Mouse (Mus musculus) forebrain, embryonic 11.5 days (tissue): Measurements from ENCODE around the gene Gpr141. TPM values are rescaled to one million over a fixed set of nuclear protein-coding genes. Genes with fewer than 3 reads are reported as not detected.
A peak's percentile ranks its signal among the peaks of the same experiment; 100 is the strongest.
"Not testable (repeated sequence)": the region's sequence is repeated elsewhere in the genome, so short reads cannot be mapped to it uniquely, and the experiment has no call there.

ENCODE experiments used
- ATAC-seq: fragments of 200-750 bp; cut with Nextera tagmentation; replicated peaks from 2 replicates; pipeline ENCODE4 v1.8.0; 2017; ENCODE audit warnings: moderate TSS enrichment; ENCODE audit not compliant: low FRiP score
- DNase-seq: peaks from one replicate; pipeline ENCODE4 v3.0.0-alpha.2; 2017; ENCODE audit warnings: low spot score
- H3K27ac ChIP-seq: fragments of 300-500 bp; sonication (generic); 2 replicates; pipeline ENCODE4 v1.5.1; 2014; ENCODE audit warnings: low read depth, low read length
- H3K27me3 ChIP-seq: fragments of 300-500 bp; sonication (generic); 2 replicates; pipeline ENCODE4 v1.6.1; 2014; ENCODE audit warnings: mild to moderate bottlenecking, low read length, mixed read lengths; ENCODE audit not compliant: control insufficient read depth, insufficient read depth
- H3K36me3 ChIP-seq: fragments of 300-500 bp; sonication (generic); 2 replicates; pipeline ENCODE4 v1.6.1; 2014; ENCODE audit warnings: mild to moderate bottlenecking, low read length, moderate library complexity, mixed read lengths; ENCODE audit not compliant: control insufficient read depth, insufficient read depth
- H3K4me1 ChIP-seq: fragments of 300-500 bp; sonication (generic); replicated peaks from 2 replicates; pipeline ENCODE4 v1.6.1; 2014; ENCODE audit warnings: low read length, mixed read lengths; ENCODE audit not compliant: control insufficient read depth, insufficient read depth
- H3K4me2 ChIP-seq: fragments of 300-500 bp; sonication (generic); 2 replicates; pipeline ENCODE4 v1.6.1; 2014; ENCODE audit warnings: low read depth, mild to moderate bottlenecking, low read length, moderate library complexity, mixed read lengths; ENCODE audit not compliant: severe bottlenecking
- H3K4me3 ChIP-seq: fragments of 300-500 bp; sonication (generic); 2 replicates; pipeline ENCODE4 v1.5.1; 2014; ENCODE audit warnings: low read depth, low read length
- H3K9ac ChIP-seq: fragments of 300-500 bp; sonication (generic); 2 replicates; pipeline ENCODE4 v1.6.1; 2014; ENCODE audit warnings: low read length
- H3K9me3 ChIP-seq: fragments of 300-500 bp; sonication (generic); 2 replicates; pipeline ENCODE4 v1.6.1; 2016; ENCODE audit warnings: low read length, mixed read lengths; ENCODE audit not compliant: control insufficient read depth
- WGBS: fragments of 180-500 bp; shearing (Covaris S2); extraction: QIAGEN DNeasy Blood & Tissue Kit; methylation state at CpG from one replicate; pipeline ENCODE4 v1.1.7; 2014; 5-methylcytosine and 5-hydroxymethylcytosine counted together
- polyA plus RNA-seq: library from polyadenylated mRNA; unstranded; fragments of >200 nt; fragmentation: Nextera tagmentation; extraction: Ambion mirVana; gene quantifications from 2 replicates; pipeline ENCODE4 v1.2.1, GENCODE M21; 2014

Gene Gpr141
- polyA plus RNA-seq, 1 experiment from 2014 or later = not detected

GRCm38 (mm10) chr13:19828095-19828494 is 4.0 kb upstream of the Gpr141 start:
- Histone ChIP-seq H3K27ac (no peak overlapping the region), H3K4me3 (no peak overlapping the region), H3K36me3 (no peaks in the 10 kb centered on the region), H3K4me2 (no peak overlapping the region), H3K27me3 (no peaks in the 10 kb centered on the region), H3K9ac (no peak overlapping the region), H3K9me3 (no peaks in the 10 kb centered on the region), H3K4me1 (no peaks in the 10 kb centered on the region)
- WGBS = 90% methylated on average over 2 of the region's 2 CpGs
- DNase-seq (no peak), ATAC-seq (no peak)

GRCm38 (mm10) chr13:19821639-19822038 is 2.4 kb downstream of the Gpr141 start:
- Histone ChIP-seq H3K4me3 (no peak overlapping the region), H3K36me3 (no peaks in the 10 kb centered on the region), H3K27ac (no peak overlapping the region), H3K4me1 (no peaks in the 10 kb centered on the region), H3K27me3 (no peaks in the 10 kb centered on the region), H3K4me2 (no peak overlapping the region), H3K9ac (no peak overlapping the region), H3K9me3 (no peaks in the 10 kb centered on the region)
- DNase-seq = no peak
- ATAC-seq = no peak

- no peak overlapping the region for H3K27ac ChIP-seq
- no peaks in the 10 kb centered on the region for H3K4me1 ChIP-seq
- H3K36me3 ChIP-seq = no peaks in the 10 kb centered on the region
- H3K27me3 ChIP-seq = no peaks in the 10 kb centered on the region
- no peak overlapping the region for H3K4me3 ChIP-seq
- H3K9me3 ChIP-seq = no peaks in the 10 kb centered on the region
- no peak for DNase-seq
- no peak overlapping the region for H3K9ac ChIP-seq
- WGBS = 89% methylated on average over 4 of the region's 4 CpGs
- no peak overlapping the region for H3K4me2 ChIP-seq
- ATAC-seq = no peak
Measured at GRCm38 (mm10) chr13:19819926-19820325, 4.1 kb downstream of the Gpr141 start.

- no peak overlapping the region for H3K4me3 ChIP-seq
- no peaks in the 10 kb centered on the region for H3K4me1 ChIP-seq
- H3K27me3 ChIP-seq = no peaks in the 10 kb centered on the region
- H3K27ac ChIP-seq = no peak overlapping the region
- H3K36me3 ChIP-seq = no peaks in the 10 kb centered on the region
- H3K9ac ChIP-seq = no peak overlapping the region
- ATAC-seq (no peak), DNase-seq (no peak)
- no peaks in the 10 kb centered on the region for H3K9me3 ChIP-seq
- WGBS = 45% methylated on average over 2 of the region's 2 CpGs
- no peak overlapping the region for H3K4me2 ChIP-seq
Measured at GRCm38 (mm10) chr13:19819243-19819642, 4.8 kb downstream of the Gpr141 start.

- Histone ChIP-seq H3K36me3 (no peaks in the 10 kb centered on the region), H3K4me3 (no peak overlapping the region), H3K9ac (no peak overlapping the region), H3K9me3 (no peaks in the 10 kb centered on the region), H3K27me3 (no peaks in the 10 kb centered on the region), H3K4me1 (no peaks in the 10 kb centered on the region), H3K27ac (no peak overlapping the region), H3K4me2 (no peak overlapping the region)
- ATAC-seq (no peak), DNase-seq (no peak)
- WGBS = 82% methylated on average over 3 of the region's 3 CpGs
Measured at GRCm38 (mm10) chr13:19794942-19795341, 29.1 kb downstream of the Gpr141 start.

GRCm38 (mm10) chr13:19794486-19794885 is 29.6 kb downstream of the Gpr141 start:
- Histone ChIP-seq H3K27ac (no peak overlapping the region), H3K9ac (no peak overlapping the region), H3K36me3 (no peaks in the 10 kb centered on the region), H3K27me3 (no peaks in the 10 kb centered on the region), H3K9me3 (no peaks in the 10 kb centered on the region), H3K4me1 (no peaks in the 10 kb centered on the region), H3K4me3 (no peak overlapping the region), H3K4me2 (no peak overlapping the region)
- 72% methylated on average over 6 of the region's 6 CpGs for WGBS
- ATAC-seq (peak; percentile 53; the same call in 1 of the 2 replicates), DNase-seq (no peak)

- Histone ChIP-seq H3K36me3 (no peaks in the 10 kb centered on the region), H3K4me3 (no peak overlapping the region), H3K9ac (no peak overlapping the region), H3K4me2 (no peak overlapping the region), H3K27me3 (no peaks in the 10 kb centered on the region), H3K9me3 (no peaks in the 10 kb centered on the region), H3K27ac (no peak overlapping the region), H3K4me1 (no peaks in the 10 kb centered on the region)
- DNase-seq (no peak), ATAC-seq (no peak)
- 52% methylated on average over 4 of the region's 4 CpGs for WGBS
Measured at GRCm38 (mm10) chr13:19793761-19794160, 30.3 kb downstream of the Gpr141 start.

GRCm38 (mm10) chr13:19787946-19788345 is 36.1 kb downstream of the Gpr141 start:
- not testable (repeated sequence) for H3K4me3 ChIP-seq, H3K9ac ChIP-seq, ATAC-seq, H3K36me3 ChIP-seq, H3K27ac ChIP-seq, H3K27me3 ChIP-seq, H3K9me3 ChIP-seq, H3K4me1 ChIP-seq, H3K4me2 ChIP-seq, DNase-seq
- WGBS = 42% methylated on average over 1 of the region's 1 CpGs

GRCm38 (mm10) chr13:19770163-19770562 is 53.9 kb downstream of the Gpr141 start:
- no peak for DNase-seq
- Histone ChIP-seq H3K27ac (no peak overlapping the region), H3K27me3 (no peaks in the 10 kb centered on the region), H3K9me3 (no peaks in the 10 kb centered on the region), H3K4me1 (no peaks in the 10 kb centered on the region), H3K36me3 (no peaks in the 10 kb centered on the region), H3K4me2 (no peak overlapping the region), H3K9ac (no peak overlapping the region), H3K4me3 (no peak overlapping the region)
- no peak for ATAC-seq
- 85% methylated on average over 1 of the region's 1 CpGs for WGBS
